Mouse (Mus musculus) intestine, embryonic 16.5 days (tissue): ENCODE data around the gene Fryl. TPM values are rescaled to one million over a fixed set of nuclear protein-coding genes. Genes with fewer than 3 reads are reported as not detected.

Experiments
- ATAC-seq: fragments of 200-750 bp; cut with Nextera tagmentation; 2 replicates; pipeline ENCODE4 v1.8.0; 2017; ENCODE audit warnings: moderate TSS enrichment, moderate library complexity
- H3K27ac ChIP-seq: fragments of 300-500 bp; sonication (generic); 2 replicates; pipeline ENCODE4 v1.5.1; 2014; ENCODE audit warnings: mild to moderate bottlenecking, low read length
- H3K27me3 ChIP-seq: fragments of 300-500 bp; sonication (generic); replicated peaks from 2 replicates; pipeline ENCODE4 v1.6.1; 2014; ENCODE audit warnings: low read length, control low read depth, mixed read lengths; ENCODE audit not compliant: control insufficient read depth, insufficient read depth
- H3K36me3 ChIP-seq: fragments of 300-500 bp; sonication (generic); 2 replicates; pipeline ENCODE4 v1.6.1; 2014; ENCODE audit warnings: low read length, control low read depth; ENCODE audit not compliant: control insufficient read depth, insufficient read depth
- H3K4me1 ChIP-seq: fragments of 300-500 bp; sonication (generic); 2 replicates; pipeline ENCODE4 v1.6.1; 2014; ENCODE audit warnings: low read length, control low read depth, mixed read lengths; ENCODE audit not compliant: control insufficient read depth, insufficient read depth
- H3K4me2 ChIP-seq: fragments of 300-500 bp; sonication (generic); 2 replicates; pipeline ENCODE4 v1.6.1; 2014; ENCODE audit warnings: low read depth, low read length, control low read depth
- H3K4me3 ChIP-seq: fragments of 300-500 bp; sonication (generic); 2 replicates; pipeline ENCODE4 v1.5.1; 2014; ENCODE audit warnings: mild to moderate bottlenecking, low read length
- H3K9ac ChIP-seq: fragments of 300-500 bp; sonication (generic); 2 replicates; pipeline ENCODE4 v1.6.1; 2014; ENCODE audit warnings: low read depth, low read length
- H3K9me3 ChIP-seq: fragments of 300-500 bp; sonication (generic); 2 replicates; pipeline ENCODE4 v1.6.1; 2016; ENCODE audit warnings: low read length, control low read depth; ENCODE audit not compliant: control insufficient read depth
- WGBS: fragments of 180-500 bp; shearing (Covaris S2); extraction: QIAGEN DNeasy Blood & Tissue Kit; methylation state at CpG from one replicate; pipeline ENCODE4 v1.1.7; 2014; 5-methylcytosine and 5-hydroxymethylcytosine counted together
- polyA plus RNA-seq: library from polyadenylated mRNA; unstranded; fragments of >200 nt; fragmentation: Nextera tagmentation; extraction: Ambion mirVana; gene quantifications from 2 replicates; pipeline ENCODE4 v1.2.1, GENCODE M21; 2015

Gene Fryl
- polyA plus RNA-seq, result 22.1 and 22.6 TPM in 2 replicates

- peak; percentile 99 for ATAC-seq
- Histone ChIP-seq H3K4me1 (peaks cover 14% of the 10 kb centered on the region), H3K4me3 (peak within 1 kb of the TSS; percentile 99), H3K4me2 (peak within 1 kb of the TSS; percentile 70), H3K36me3 (no peaks in the 10 kb centered on the region), H3K27me3 (no peaks in the 10 kb centered on the region), H3K9ac (peak within 1 kb of the TSS; percentile 90), H3K9me3 (no peaks in the 10 kb centered on the region), H3K27ac (peak within 1 kb of the TSS; percentile 96)
- under 1% methylated on average over 44 of the region's 44 CpGs for WGBS
These were observed at the start of gene Fryl for GRCm38 (mm10) chr5:73256352-73257065. Gene Fryl (minus strand): TSS chr5:73256619.

GRCm38 (mm10) chr5:73304507-73304906 is 48.1 kb upstream of the Fryl start:
- Histone ChIP-seq H3K27me3 (no peaks in the 10 kb centered on the region), H3K4me3 (no peak overlapping the region), H3K36me3 (peaks cover 3% of the 10 kb centered on the region), H3K4me1 (no peaks in the 10 kb centered on the region), H3K4me2 (no peak overlapping the region), H3K27ac (no peak overlapping the region), H3K9me3 (no peaks in the 10 kb centered on the region), H3K9ac (no peak overlapping the region)
- ATAC-seq, result no peak
- WGBS, result 85% methylated on average over 12 of the region's 12 CpGs

GRCm38 (mm10) chr5:73301601-73302307 is 45.3 kb upstream of the Fryl start:
- Histone ChIP-seq H3K9ac (no peak overlapping the region), H3K4me1 (no peaks in the 10 kb centered on the region), H3K9me3 (no peaks in the 10 kb centered on the region), H3K4me3 (no peak overlapping the region), H3K27ac (no peak overlapping the region), H3K4me2 (no peak overlapping the region), H3K27me3 (no peaks in the 10 kb centered on the region), H3K36me3 (peaks cover 6% of the 10 kb centered on the region; the same call in 1 of the 2 replicates)
- ATAC-seq, result no peak
- WGBS, result 83% methylated on average over 7 of the region's 7 CpGs

GRCm38 (mm10) chr5:73295916-73296315 is 39.5 kb upstream of the Fryl start:
- Histone ChIP-seq H3K27me3 (no peaks in the 10 kb centered on the region), H3K4me1 (peaks cover 7% of the 10 kb centered on the region), H3K4me2 (no peak overlapping the region), H3K27ac (no peak overlapping the region), H3K9me3 (no peaks in the 10 kb centered on the region), H3K9ac (no peak overlapping the region), H3K4me3 (no peak overlapping the region), H3K36me3 (peaks cover 6% of the 10 kb centered on the region)
- WGBS, result 89% methylated on average over 4 of the region's 4 CpGs
- no peak for ATAC-seq

GRCm38 (mm10) chr5:73295016-73295415 is 38.6 kb upstream of the Fryl start:
- Histone ChIP-seq H3K27ac (no peak overlapping the region), H3K9me3 (no peaks in the 10 kb centered on the region), H3K4me3 (no peak overlapping the region), H3K27me3 (no peaks in the 10 kb centered on the region), H3K9ac (no peak overlapping the region), H3K4me1 (peaks cover 7% of the 10 kb centered on the region), H3K36me3 (peaks cover 6% of the 10 kb centered on the region), H3K4me2 (no peak overlapping the region)
- 94% methylated on average over 7 of the region's 7 CpGs for WGBS
- no peak for ATAC-seq

- no peaks in the 10 kb centered on the region for H3K9me3 ChIP-seq
- 9% methylated on average over 8 of the region's 8 CpGs for WGBS
- peak overlapping the region; percentile 81 for H3K4me3 ChIP-seq
- H3K9ac ChIP-seq, result peak overlapping the region; percentile 94
- peak overlapping the region; percentile 62 for H3K4me2 ChIP-seq
- H3K27ac ChIP-seq, result no peak overlapping the region
- H3K4me1 ChIP-seq, result peaks cover 7% of the 10 kb centered on the region
- H3K27me3 ChIP-seq, result no peaks in the 10 kb centered on the region
- peaks cover 5% of the 10 kb centered on the region for H3K36me3 ChIP-seq
- no peak for ATAC-seq
These were observed 37.0 kb upstream of the Fryl start for GRCm38 (mm10) chr5:73293458-73293827.

- WGBS, result under 1% methylated on average over 58 of the region's 58 CpGs
- Histone ChIP-seq H3K4me3 (peak within 1 kb of the TSS; percentile 81), H3K9ac (peak within 1 kb of the TSS; percentile 94), H3K27ac (peak within 1 kb of the TSS; percentile 91), H3K27me3 (no peaks in the 10 kb centered on the region), H3K4me1 (peaks cover 7% of the 10 kb centered on the region), H3K9me3 (no peaks in the 10 kb centered on the region), H3K4me2 (peak within 1 kb of the TSS; percentile 62), H3K36me3 (peaks cover 4% of the 10 kb centered on the region)
- peak; percentile 99 for ATAC-seq
These were observed 36.4 kb upstream of the Fryl start, which contains the start of gene Ociad1 for GRCm38 (mm10) chr5:73292502-73293457. Gene Ociad1 (plus strand): TSS chr5:73292784.

- no peaks in the 10 kb centered on the region for H3K9me3 ChIP-seq
- H3K4me2 ChIP-seq, result no peak overlapping the region
- WGBS, result 66% methylated on average over 2 of the region's 2 CpGs
These were observed 33.5 kb upstream of the Fryl start for GRCm38 (mm10) chr5:73289900-73290299.

GRCm38 (mm10) chr5:73286603-73287002 is 30.2 kb upstream of the Fryl start:
- H3K9ac ChIP-seq, result no peak overlapping the region
- no peak for ATAC-seq
- H3K4me1 ChIP-seq, result no peaks in the 10 kb centered on the region
- no peaks in the 10 kb centered on the region for H3K36me3 ChIP-seq
- H3K4me2 ChIP-seq, result no peak overlapping the region
- no peaks in the 10 kb centered on the region for H3K9me3 ChIP-seq
- H3K27ac ChIP-seq, result no peak overlapping the region
- H3K4me3 ChIP-seq, result no peak overlapping the region
- WGBS, result 71% methylated on average over 5 of the region's 5 CpGs
- H3K27me3 ChIP-seq, result no peaks in the 10 kb centered on the region

More at GRCm38 (mm10) chr5:73289900-73290299, 33.5 kb upstream of the Fryl start:
- H3K27me3 ChIP-seq, result no peaks in the 10 kb centered on the region
- H3K27ac ChIP-seq, result no peak overlapping the region
- H3K4me3 ChIP-seq, result no peak overlapping the region
- no peak for ATAC-seq
- H3K36me3 ChIP-seq, result no peaks in the 10 kb centered on the region; the same call in 1 of the 2 replicates
- no peak overlapping the region for H3K9ac ChIP-seq
- H3K4me1 ChIP-seq, result peaks cover 4% of the 10 kb centered on the region
